Mouse (Mus musculus) mouse embryonic stem cell (cell line): ENCODE data around the gene Ppp4r2.

Experiments
- in situ Hi-C, 2 experiments: fragments of 300-500 bp; cut with MboI; formaldehyde crosslinking; loops; 1 replicate in 1 of 2; 3 replicates in 1 of 2; pipeline ENCODE4 v1.14.3; 2019 to 2020; ENCODE audit warnings: low sequenced_read_pairs in 2 of 2, low pct_unique_long_range_greater_than_20kb in 1 of 2, mixed read lengths in 1 of 2; ENCODE audit not compliant: unreplicated experiment in 1 of 2

The Ppp4r2 gene

GRCm38 (mm10) chr6:100875862-100876623 lies 42.6 kb downstream of the Ppp4r2 start:
- in situ Hi-C loops: loop anchor here in 1 of 2 experiments (25.0 kb wide), 1 partner anchor 661 kb away; no protein-coding TSS in a partner anchor

GRCm38 (mm10) chr6:100876624-100877017 lies 43.2 kb downstream of the Ppp4r2 start:
- in situ Hi-C loops: loop anchor here in 1 of 2 experiments (25.0 kb wide), 1 partner anchor 661 kb away; no protein-coding TSS in a partner anchor

- in situ Hi-C loops: loop anchor here in 1 of 2 experiments (25.0 kb wide), 1 partner anchor 659 kb away; no protein-coding TSS in a partner anchor
These were observed 45.1 kb downstream of the Ppp4r2 start for GRCm38 (mm10) chr6:100878546-100878945.

GRCm38 (mm10) chr6:100879607-100880006 lies 46.2 kb downstream of the Ppp4r2 start:
- in situ Hi-C loops: loop anchor here (5.0 to 25.0 kb wide), 4 partner anchors 315 to 658 kb away; no protein-coding TSS in a partner anchor

GRCm38 (mm10) chr6:100881657-100882056 lies 48.2 kb downstream of the Ppp4r2 start:
- in situ Hi-C loops: loop anchor here (5.0 to 25.0 kb wide), 4 partner anchors 313 to 656 kb away; no protein-coding TSS in a partner anchor

- in situ Hi-C loops: loop anchor here (5.0 to 25.0 kb wide), 4 partner anchors 312 to 655 kb away; no protein-coding TSS in a partner anchor
These were observed 49.2 kb downstream of the Ppp4r2 start for GRCm38 (mm10) chr6:100882381-100883213.

GRCm38 (mm10) chr6:100883233-100883632 lies 49.8 kb downstream of the Ppp4r2 start:
- in situ Hi-C loops: loop anchor here (5.0 to 25.0 kb wide), 4 partner anchors 312 to 654 kb away; no protein-coding TSS in a partner anchor

GRCm38 (mm10) chr6:100884594-100885225 lies 51.3 kb downstream of the Ppp4r2 start:
- in situ Hi-C loops: loop anchor here (5.0 to 25.0 kb wide), 5 partner anchors 310 to 653 kb away; no protein-coding TSS in a partner anchor

- in situ Hi-C loops: loop anchor here (5.0 to 25.0 kb wide), 3 partner anchors 309 to 652 kb away; no protein-coding TSS in a partner anchor
These were observed 52.0 kb downstream of the Ppp4r2 start for GRCm38 (mm10) chr6:100885376-100885775.

GRCm38 (mm10) chr6:100887012-100887411 lies 53.6 kb downstream of the Ppp4r2 start:
- in situ Hi-C loops: loop anchor here (5.0 to 25.0 kb wide), 3 partner anchors 308 to 650 kb away; no protein-coding TSS in a partner anchor

GRCm38 (mm10) chr6:100889340-100889739 lies 55.9 kb downstream of the Ppp4r2 start:
- in situ Hi-C loops: loop anchor here (5.0 to 25.0 kb wide), 3 partner anchors 305 to 648 kb away; no protein-coding TSS in a partner anchor

- in situ Hi-C loops: loop anchor here in 1 of 2 experiments (25.0 kb wide), 1 partner anchor 645 kb away; no protein-coding TSS in a partner anchor
These were observed 59.1 kb downstream of the Ppp4r2 start for GRCm38 (mm10) chr6:100892489-100892888.

GRCm38 (mm10) chr6:100893073-100893472 lies 59.7 kb downstream of the Ppp4r2 start:
- in situ Hi-C loops: loop anchor here in 1 of 2 experiments (25.0 kb wide), 1 partner anchor 644 kb away; no protein-coding TSS in a partner anchor

- in situ Hi-C loops: loop anchor here in 1 of 2 experiments (25.0 kb wide), 1 partner anchor 642 kb away; no protein-coding TSS in a partner anchor
These were observed 61.8 kb downstream of the Ppp4r2 start for GRCm38 (mm10) chr6:100895183-100895582.

GRCm38 (mm10) chr6:100896883-100897282 lies 63.5 kb downstream of the Ppp4r2 start:
- in situ Hi-C loops: loop anchor here in 1 of 2 experiments (25.0 kb wide), 1 partner anchor 640 kb away; no protein-coding TSS in a partner anchor

GRCm38 (mm10) chr6:100904463-100904862 lies 71.0 kb downstream of the Ppp4r2 start:
- in situ Hi-C loops: no loop called here

- in situ Hi-C loops: no loop called here
These were observed 76.8 kb downstream of the Ppp4r2 start for GRCm38 (mm10) chr6:100910136-100910675.
